Mouse (Mus musculus) small intestine, adult 2 months (tissue): ENCODE data around the gene Nmrk1. TPM values are rescaled to one million over a fixed set of nuclear protein-coding genes. Genes with fewer than 3 reads are reported as not detected.

Experiments used
- H3K27ac ChIP-seq: fragments of 200-500 bp; 2 replicates; pipeline ENCODE4 v1.5.1; 2012; ENCODE audit warnings: low read depth, low read length, control low read depth, inconsistent platforms; ENCODE audit not compliant: insufficient read depth
- H3K27me3 ChIP-seq: fragments of 200-500 bp; 2 replicates; pipeline ENCODE4 v1.6.1; 2012; ENCODE audit warnings: mild to moderate bottlenecking, moderate library complexity, low read length, inconsistent platforms; ENCODE audit not compliant: control insufficient read depth, insufficient read depth
- H3K36me3 ChIP-seq: fragments of 200-500 bp; 2 replicates; pipeline ENCODE4 v1.6.1; 2012; ENCODE audit warnings: mild to moderate bottlenecking, low read length, control low read depth, inconsistent platforms; ENCODE audit not compliant: control insufficient read depth, insufficient read depth
- H3K4me1 ChIP-seq: fragments of 200-500 bp; 2 replicates; pipeline ENCODE4 v1.6.1; 2012; ENCODE audit warnings: low read length, inconsistent platforms, mixed read lengths; ENCODE audit not compliant: control insufficient read depth, insufficient read depth, insufficient read length
- H3K4me3 ChIP-seq: fragments of 200-500 bp; 2 replicates; pipeline ENCODE4 v1.5.1; 2012; ENCODE audit warnings: low read depth, mild to moderate bottlenecking, control low read depth, inconsistent platforms, low read length, moderate library complexity
- CTCF ChIP-seq: fragments of 200-500 bp; IDR thresholded peaks from 2 replicates; pipeline ENCODE4 v1.5.1; 2012; ENCODE audit warnings: low read depth, mild to moderate bottlenecking, control low read depth, inconsistent platforms, low read length, moderate library complexity, mixed read lengths; ENCODE audit not compliant: insufficient replicate concordance, insufficient read length; ENCODE audit errors: extremely low read depth
- POLR2A ChIP-seq: fragments of 200-500 bp; IDR thresholded peaks from 2 replicates; pipeline ENCODE4 v1.6.1; 2012; ENCODE audit warnings: low read depth, mild to moderate bottlenecking, control low read depth, inconsistent platforms, low read length, moderate library complexity
- WGBS: fragments of 180-500 bp; shearing (Covaris S2); methylation state at CpG from one replicate; pipeline ENCODE4 v1.1.7; 2018; 5-methylcytosine and 5-hydroxymethylcytosine counted together
- polyA plus RNA-seq: library from polyadenylated mRNA; depleted of rRNA; stranded (reverse); fragments of >200 nt; gene quantifications from 2 replicates; pipeline ENCODE4 v1.2.3, GENCODE M21; 2012

Nmrk1 gene
- polyA plus RNA-seq, 1 experiment, result 2.3 TPM

- H3K4me1 ChIP-seq, result no peaks in the 10 kb centered on the region
- H3K36me3 ChIP-seq, result peaks cover 21% of the 10 kb centered on the region
- TF ChIP-seq CTCF, result no peak
- no peak for TF ChIP-seq POLR2A
- no peak overlapping the region for H3K4me3 ChIP-seq
- no peaks in the 10 kb centered on the region for H3K27me3 ChIP-seq
- H3K27ac ChIP-seq, result no peak overlapping the region
- WGBS, result 82% methylated on average over 4 of the region's 4 CpGs
Observed at GRCm38 (mm10) chr19:18641001-18641400, 9.3 kb downstream of the Nmrk1 start.

- Histone ChIP-seq H3K27me3 (no peaks in the 10 kb centered on the region), H3K4me1 (no peaks in the 10 kb centered on the region), H3K4me3 (no peak overlapping the region), H3K27ac (no peak overlapping the region), H3K36me3 (peaks cover 20% of the 10 kb centered on the region)
- no peak for TF ChIP-seq POLR2A
- TF ChIP-seq CTCF, result no peak
- WGBS, result 80% methylated on average over 4 of the region's 4 CpGs
Observed at GRCm38 (mm10) chr19:18643411-18643810, 11.7 kb downstream of the Nmrk1 start.

GRCm38 (mm10) chr19:18644084-18644483 is 12.3 kb downstream of the Nmrk1 start:
- 72% methylated on average over 6 of the region's 6 CpGs for WGBS
- Histone ChIP-seq H3K27me3 (no peaks in the 10 kb centered on the region), H3K4me3 (no peak overlapping the region), H3K27ac (no peak overlapping the region), H3K36me3 (peaks cover 20% of the 10 kb centered on the region), H3K4me1 (no peaks in the 10 kb centered on the region)
- no peak for TF ChIP-seq POLR2A
- no peak for TF ChIP-seq CTCF

GRCm38 (mm10) chr19:18646397-18646796 is 14.6 kb downstream of the Nmrk1 start:
- Histone ChIP-seq H3K4me3 (no peak overlapping the region), H3K27ac (no peak overlapping the region), H3K27me3 (no peaks in the 10 kb centered on the region), H3K36me3 (peaks cover 18% of the 10 kb centered on the region), H3K4me1 (no peaks in the 10 kb centered on the region)
- TF ChIP-seq CTCF (no peak), POLR2A (no peak)
- WGBS, result 64% methylated on average over 3 of the region's 3 CpGs

GRCm38 (mm10) chr19:18646853-18647420 is 15.2 kb downstream of the Nmrk1 start:
- no peak for TF ChIP-seq POLR2A
- no peak for TF ChIP-seq CTCF
- WGBS, result 83% methylated on average over 5 of the region's 5 CpGs
- no peak overlapping the region for H3K4me3 ChIP-seq
- H3K4me1 ChIP-seq, result no peaks in the 10 kb centered on the region
- peaks cover 16% of the 10 kb centered on the region for H3K36me3 ChIP-seq
- no peak overlapping the region for H3K27ac ChIP-seq
- H3K27me3 ChIP-seq, result no peaks in the 10 kb centered on the region

- H3K27ac ChIP-seq, result no peak overlapping the region
- no peaks in the 10 kb centered on the region for H3K27me3 ChIP-seq
- TF ChIP-seq CTCF, result no peak
- no peak for TF ChIP-seq POLR2A
- H3K4me1 ChIP-seq, result no peaks in the 10 kb centered on the region
- no peak overlapping the region for H3K4me3 ChIP-seq
- WGBS, result 71% methylated on average over 9 of the region's 9 CpGs
- peaks cover 14% of the 10 kb centered on the region for H3K36me3 ChIP-seq
Observed at GRCm38 (mm10) chr19:18647775-18648557, 16.2 kb downstream of the Nmrk1 start.

GRCm38 (mm10) chr19:18648558-18648945 is 16.8 kb downstream of the Nmrk1 start:
- Histone ChIP-seq H3K4me3 (no peak overlapping the region), H3K4me1 (no peaks in the 10 kb centered on the region), H3K27me3 (no peaks in the 10 kb centered on the region), H3K27ac (no peak overlapping the region), H3K36me3 (peaks cover 13% of the 10 kb centered on the region)
- no peak for TF ChIP-seq CTCF
- no peak for TF ChIP-seq POLR2A
- 80% methylated on average over 6 of the region's 6 CpGs for WGBS
